Mouse (Mus musculus) brain, embryonic 14.5 days (tissue): ENCODE measurements at regions not wholly inside any gene's neighbourhood (a gene's known extent, or its start where the extent isn't known, plus 50 kb on each side); places are given as distances from the start of the nearest gene placed in this dataset.

Experiments used
- CTCF ChIP-seq: fragments of 200-500 bp; IDR thresholded peaks from 2 replicates; pipeline ENCODE4 v1.5.1; 2012; ENCODE audit warnings: inconsistent platforms, mild to moderate bottlenecking, moderate library complexity, borderline replicate concordance; ENCODE audit not compliant: insufficient read depth, insufficient read length; ENCODE audit errors: extremely low read depth
- POLR2A ChIP-seq: fragments of 200-500 bp; IDR thresholded peaks from 2 replicates; pipeline ENCODE4 v1.6.1; 2012; ENCODE audit warnings: mild to moderate bottlenecking, inconsistent platforms, borderline replicate concordance; ENCODE audit not compliant: poor library complexity, insufficient read depth, insufficient read length, severe bottlenecking; ENCODE audit errors: extremely low read depth

DNA sequence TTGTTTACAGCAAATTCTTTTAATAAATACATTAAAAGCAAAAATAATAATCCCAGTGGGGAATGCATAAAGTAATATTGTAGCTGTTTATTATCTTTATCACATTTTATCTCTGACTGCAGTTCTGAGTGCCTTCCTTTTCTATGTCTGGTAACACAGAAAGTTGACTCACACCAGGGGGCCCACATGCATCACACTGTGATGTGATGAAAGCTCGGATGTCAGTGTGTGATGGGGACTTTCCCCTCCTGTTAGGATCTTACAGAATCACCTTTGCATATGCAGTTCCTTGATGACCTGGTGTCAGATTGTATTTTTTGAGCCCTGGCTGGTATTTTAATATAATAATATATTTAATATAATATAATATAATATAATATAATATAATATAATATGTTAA lies 95.5 kb downstream of the Arrdc4 start:
- TF ChIP-seq POLR2A, result no peak
- TF ChIP-seq CTCF, result no peak
